Mouse (Mus musculus): ENCODE data around the gene Smok3b.
A peak's percentile ranks its signal among the peaks of the same experiment; 100 is the strongest.
"Not testable (repeated sequence)": the region's sequence is repeated elsewhere in the genome, so short reads cannot be mapped to it uniquely, and the experiment has no call there.

Smok3b gene

GRCm38 (mm10) chr5:138020961-138021479 lies at the start of gene Smok3b, which contains the start of gene Smok3a:
TSS of gene Smok3b (plus strand) at chr5:138021429.
TSS of gene Smok3a (plus strand) at chr5:138021261.
- DNase-seq, result not testable (repeated sequence)

GRCm38 (mm10) chr5:137973161-137973560 lies 48.1 kb upstream of the Smok3b start:
- DNase-seq, result no peak

GRCm38 (mm10) chr5:137973738-137974137 lies 47.5 kb upstream of the Smok3b start:
- DNase-seq, result peak; percentile 6

GRCm38 (mm10) chr5:137974724-137975123 lies 46.5 kb upstream of the Smok3b start:
- DNase-seq, result no peak

- DNase-seq, result no peak
Observed at GRCm38 (mm10) chr5:137975434-137975833, 45.8 kb upstream of the Smok3b start.

- DNase-seq, result no peak
Observed at GRCm38 (mm10) chr5:137977291-137977690, 43.9 kb upstream of the Smok3b start.

GRCm38 (mm10) chr5:137979081-137979480 lies 42.1 kb upstream of the Smok3b start:
- no peak for DNase-seq

GRCm38 (mm10) chr5:137981300-137981699 lies 39.9 kb upstream of the Smok3b start, which contains the start of gene Azgp1:
TSS of gene Azgp1 (plus strand) at chr5:137981520.
- DNase-seq, result no peak

- DNase-seq, result no peak
Observed at GRCm38 (mm10) chr5:137986351-137986750, 34.9 kb upstream of the Smok3b start.

GRCm38 (mm10) chr5:138009437-138009836 lies 11.8 kb upstream of the Smok3b start:
- no peak for DNase-seq

- no peak for DNase-seq
Observed at GRCm38 (mm10) chr5:138012382-138012781, 8.8 kb upstream of the Smok3b start.

GRCm38 (mm10) chr5:138016530-138016929 lies 4.7 kb upstream of the Smok3b start:
- no peak for DNase-seq

GRCm38 (mm10) chr5:138016997-138017396 lies 4.2 kb upstream of the Smok3b start:
- DNase-seq, result no peak

GRCm38 (mm10) chr5:138019577-138019976 lies 1.7 kb upstream of the Smok3b start:
- DNase-seq, result not testable (repeated sequence)

- DNase-seq, result not testable (repeated sequence)
Observed at GRCm38 (mm10) chr5:138052894-138053293, 31.7 kb downstream of the Smok3b start, which contains the start of gene Smok3c. TSS of gene Smok3c (plus strand) at chr5:138053194.

GRCm38 (mm10) chr5:138073803-138074202 lies 52.6 kb downstream of the Smok3b start:
- no peak for DNase-seq

GRCm38 (mm10) chr5:138075684-138076083 lies 54.5 kb downstream of the Smok3b start:
- DNase-seq, result no peak

- DNase-seq, result no peak
Observed at GRCm38 (mm10) chr5:138076148-138076547, 54.9 kb downstream of the Smok3b start.

GRCm38 (mm10) chr5:138080456-138080855 lies 59.2 kb downstream of the Smok3b start:
- DNase-seq, result no peak

- no peak for DNase-seq
Observed at GRCm38 (mm10) chr5:138081446-138081845, 60.2 kb downstream of the Smok3b start.

GRCm38 (mm10) chr5:138083318-138083900 lies 62.2 kb downstream of the Smok3b start:
- DNase-seq, result no peak

- DNase-seq, result no peak
Observed at GRCm38 (mm10) chr5:138083936-138084335, 62.7 kb downstream of the Smok3b start.

GRCm38 (mm10) chr5:138084507-138084906 lies 63.3 kb downstream of the Smok3b start:
- peak; percentile 13 for DNase-seq

GRCm38 (mm10) chr5:138084996-138085395 lies 63.8 kb downstream of the Smok3b start, which contains the start of gene Zkscan1:
TSS of gene Zkscan1 (plus strand) at chr5:138085084.
- peak; percentile 93 for DNase-seq

Measured in embryo, embryonic 11 days (tissue).